Mouse (Mus musculus) retina, adult 2 months (tissue): Measurements from ENCODE around the gene Ifit1bl1.

Source experiments
- DNase-seq: peaks from one replicate; pipeline ENCODE4 v3.0.0-alpha.2; 2012; ENCODE audit warnings: low read depth, low spot score

Ifit1bl1 gene

DNA sequence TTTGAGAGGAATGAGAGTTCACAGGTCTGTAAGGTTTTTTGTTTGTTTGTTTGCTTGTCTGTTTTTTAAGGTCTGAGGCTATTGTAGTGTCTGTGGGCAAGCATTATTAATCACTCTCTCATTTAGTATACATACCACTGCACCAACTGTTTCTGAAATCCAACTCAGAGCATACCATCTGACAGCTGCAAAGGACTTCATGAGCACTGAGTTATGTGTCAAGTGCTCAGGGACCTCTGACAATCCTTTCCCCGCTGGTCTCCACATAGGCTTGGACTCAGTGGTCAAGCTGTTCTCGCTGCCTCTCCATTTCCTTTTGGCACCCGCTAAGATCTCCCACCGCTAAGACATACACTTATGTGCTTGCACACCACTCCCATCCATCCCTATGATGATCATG, 55.5 kb downstream of the Ifit1bl1 start:
- DNase-seq, result no peak
